Mouse (Mus musculus) ES-E14 (cell line): Measurements from ENCODE around the gene Apbb2.

Experiments
- CHD2 ChIP-seq: IDR thresholded peaks from 2 replicates; pipeline ENCODE4 v1.6.1; 2014; ENCODE audit warnings: mild to moderate bottlenecking, low read depth, low read length, inconsistent platforms
- HCFC1 ChIP-seq: IDR thresholded peaks from 2 replicates; pipeline ENCODE4 v1.6.1; 2012; ENCODE audit warnings: low read length, inconsistent platforms, borderline replicate concordance; ENCODE audit not compliant: insufficient read depth
- ZC3H11A ChIP-seq: IDR thresholded peaks from 2 replicates; pipeline ENCODE4 v1.6.1; 2012; ENCODE audit warnings: low read depth, mild to moderate bottlenecking, inconsistent platforms, low read length, borderline replicate concordance

DNA sequence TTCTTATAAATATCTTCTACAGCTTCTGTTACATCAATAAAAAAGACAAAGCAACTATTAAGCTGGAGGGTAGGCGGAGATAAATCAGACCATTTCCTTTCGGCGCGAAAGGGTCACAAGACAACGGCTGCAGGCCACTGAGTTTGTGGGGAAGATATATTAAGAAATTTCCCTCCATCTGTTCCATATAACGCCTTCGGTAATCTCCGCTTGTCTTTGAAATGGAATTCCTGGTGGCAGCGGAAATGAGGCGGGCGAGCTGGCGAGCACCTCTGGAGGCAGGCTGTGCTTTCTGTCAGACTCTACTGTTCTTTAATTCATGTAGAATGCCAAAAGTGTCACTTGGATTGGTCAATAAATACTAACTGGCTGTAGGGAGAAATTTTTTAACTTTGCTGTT lies 267.5 kb downstream of the Apbb2 start:
- TF ChIP-seq ZC3H11A (no peak), HCFC1 (no peak), CHD2 (no peak)
